Mouse (Mus musculus): ENCODE data around the gene Sox15. TPM values are rescaled to one million over a fixed set of nuclear protein-coding genes. Genes with fewer than 3 reads are reported as not detected.
A peak's percentile ranks its signal among the peaks of the same experiment; 100 is the strongest.
"Not testable (repeated sequence)": the region's sequence is repeated elsewhere in the genome, so short reads cannot be mapped to it uniquely, and the experiment has no call there.

The Sox15 gene
- polyA plus RNA-seq, 1 experiment from 2014 or later, result not detected

DNA sequence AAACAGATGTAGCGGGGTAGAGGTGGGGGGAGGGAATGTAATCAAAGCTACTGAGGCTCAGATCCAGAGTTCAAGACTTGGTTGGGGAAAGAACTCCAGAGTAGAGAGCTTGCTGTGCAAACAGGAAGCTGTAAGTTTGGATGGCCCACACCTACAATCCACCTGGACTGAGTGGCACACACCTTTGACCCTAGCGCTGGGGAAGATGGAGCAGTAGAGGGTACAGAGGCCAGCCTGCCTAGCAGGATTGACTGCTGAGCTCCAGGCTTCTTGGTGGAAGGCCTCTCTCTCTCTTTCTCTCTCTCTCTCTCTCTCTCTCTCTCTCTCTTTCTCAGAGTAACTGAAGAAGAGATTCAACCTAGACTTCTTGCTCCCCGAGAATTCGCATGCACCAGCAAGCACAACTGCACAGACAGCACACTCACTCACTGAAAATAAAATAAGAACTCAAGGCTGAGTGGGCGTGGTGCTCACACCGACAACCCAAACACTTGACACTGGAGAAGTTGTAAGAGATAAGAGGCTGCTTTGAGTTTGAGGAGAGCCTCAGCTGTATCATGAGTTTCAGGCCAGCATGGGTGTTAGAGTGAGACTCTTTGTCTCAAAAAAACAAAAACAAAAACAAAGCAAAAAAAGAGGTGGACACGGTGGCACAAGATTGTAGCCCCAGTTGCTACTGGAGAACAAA is 34.6 kb upstream of the Sox15 start:
- no peak overlapping the region for H3K27ac ChIP-seq
- H3K4me2 ChIP-seq, result no peak overlapping the region
- no peak overlapping the region for H3K4me3 ChIP-seq (replicated peaks)
- H3K36me3 ChIP-seq (replicated peaks), result no peaks in the 10 kb centered on the region
- H3K9me3 ChIP-seq, result no peaks in the 10 kb centered on the region
- 87% methylated on average over 7 of the region's 7 CpGs for WGBS
- H3K27me3 ChIP-seq, result peaks cover 4% of the 10 kb centered on the region; the same call in 1 of the 2 replicates
- H3K9ac ChIP-seq, result no peak overlapping the region
- peaks cover 15% of the 10 kb centered on the region for H3K4me1 ChIP-seq
- no peak for ATAC-seq (ENCODE audit: low FRiP score)

DNA sequence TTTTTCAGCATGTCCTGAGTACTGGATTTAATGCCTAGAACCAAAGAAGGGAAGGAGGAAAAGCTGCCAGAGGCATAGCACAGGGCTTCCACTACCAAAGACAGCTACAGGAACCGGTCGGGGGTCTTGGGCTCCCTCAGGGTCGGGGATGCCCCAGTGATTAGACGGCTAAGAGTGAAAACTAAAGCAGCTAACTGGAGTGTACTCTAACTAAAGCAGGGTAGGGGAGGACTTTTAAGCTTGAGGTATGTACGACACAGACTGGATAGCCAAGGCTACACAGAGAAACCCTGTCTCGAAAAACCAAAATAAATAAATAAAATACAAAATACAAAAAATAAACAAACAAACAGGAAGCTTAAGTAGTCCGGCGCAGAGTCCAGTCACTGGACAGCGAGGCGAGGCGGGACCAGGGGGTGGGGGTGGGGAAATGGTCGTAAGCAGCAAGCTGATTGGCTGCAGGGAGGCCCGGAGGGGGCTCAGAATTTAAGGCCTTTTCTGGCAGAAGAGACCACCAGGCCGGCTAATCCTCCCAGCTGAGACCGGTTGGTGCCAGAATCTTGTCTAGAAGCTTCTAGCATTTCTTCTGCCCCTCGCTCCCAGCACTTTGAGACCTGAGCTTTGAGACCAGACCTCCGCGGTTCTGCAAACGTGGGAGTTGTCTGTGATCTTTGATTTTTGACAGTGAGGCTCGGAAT is 33.4 kb upstream of the Sox15 start, which contains the start of gene Sat2:
Sat2 (plus strand) TSS at position 454 of the 698 bp plus-strand sequence.
- H3K9ac ChIP-seq, result peak within 1 kb of the TSS; percentile 73
- peak; percentile 85 for ATAC-seq (ENCODE audit: low FRiP score)
- no peaks in the 10 kb centered on the region for H3K9me3 ChIP-seq
- H3K27ac ChIP-seq, result peak within 1 kb of the TSS; percentile 59; the same call in 1 of the 2 replicates
- peaks cover 15% of the 10 kb centered on the region for H3K4me1 ChIP-seq
- H3K36me3 ChIP-seq (replicated peaks), result no peaks in the 10 kb centered on the region
- H3K27me3 ChIP-seq, result no peaks in the 10 kb centered on the region
- whole genome bisulfite sequencing, result under 1% methylated on average over 20 of the region's 20 CpGs
- H3K4me2 ChIP-seq, result peak within 1 kb of the TSS; percentile 73
- peak within 1 kb of the TSS; percentile 47 for H3K4me3 ChIP-seq (replicated peaks)

DNA sequence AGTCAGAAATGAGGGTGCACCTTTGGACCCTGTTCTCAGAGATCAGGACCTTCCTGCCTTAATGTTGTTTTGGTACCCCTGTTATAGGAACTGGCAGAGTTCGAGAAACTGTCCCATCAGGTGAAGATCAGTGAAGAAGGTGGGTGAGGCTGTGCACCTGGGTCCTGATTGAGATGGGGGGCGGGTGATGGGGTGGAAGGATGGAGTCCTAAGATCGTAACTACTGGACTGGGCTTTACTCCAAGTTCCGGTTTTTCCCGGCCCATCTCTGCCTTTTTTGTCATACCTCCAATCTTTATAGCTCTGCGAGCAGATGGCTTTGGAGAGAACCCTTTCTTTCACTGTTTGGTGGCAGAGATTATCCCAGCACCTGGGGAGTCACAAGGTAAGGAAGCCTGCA is 32.7 kb upstream of the Sox15 start:
- H3K36me3 ChIP-seq (replicated peaks), result no peaks in the 10 kb centered on the region
- peak overlapping the region; percentile 73 for H3K4me2 ChIP-seq
- peak overlapping the region; percentile 73 for H3K9ac ChIP-seq
- ATAC-seq (ENCODE audit: low FRiP score), result peak; percentile 28; the same call in 1 of the 2 replicates
- peak overlapping the region; percentile 59; the same call in 1 of the 2 replicates for H3K27ac ChIP-seq
- H3K4me3 ChIP-seq (replicated peaks), result peak overlapping the region; percentile 47
- no peaks in the 10 kb centered on the region for H3K9me3 ChIP-seq
- WGBS, result 42% methylated on average over 6 of the region's 6 CpGs
- peaks cover 15% of the 10 kb centered on the region for H3K4me1 ChIP-seq
- H3K27me3 ChIP-seq, result no peaks in the 10 kb centered on the region

DNA sequence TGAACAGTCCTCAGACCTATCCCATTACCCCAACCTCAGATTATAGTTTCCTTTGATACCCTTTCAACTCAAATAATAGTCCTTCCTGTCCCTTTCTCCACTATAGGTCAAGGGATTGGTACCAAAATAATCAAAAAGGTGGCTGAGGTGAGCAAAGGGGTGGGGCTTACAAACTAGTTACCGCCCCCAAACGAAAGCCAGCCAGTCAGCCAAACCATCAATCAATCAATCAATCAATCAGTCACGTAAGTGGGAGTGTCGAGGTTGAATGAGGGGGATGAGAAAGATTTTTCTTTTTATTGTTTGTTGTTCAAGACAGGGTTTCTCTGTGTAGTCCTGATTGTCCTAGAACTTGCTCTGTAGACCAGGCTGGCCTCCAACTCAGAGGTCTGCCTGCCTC is 32.1 kb upstream of the Sox15 start:
- no peak overlapping the region for H3K27ac ChIP-seq
- no peaks in the 10 kb centered on the region for H3K36me3 ChIP-seq (replicated peaks)
- no peak overlapping the region for H3K4me3 ChIP-seq (replicated peaks)
- H3K4me1 ChIP-seq, result peaks cover 15% of the 10 kb centered on the region
- H3K9me3 ChIP-seq, result no peaks in the 10 kb centered on the region
- no peak for ATAC-seq (ENCODE audit: low FRiP score)
- peak overlapping the region; percentile 73; the same call in 1 of the 2 replicates for H3K4me2 ChIP-seq
- H3K9ac ChIP-seq, result no peak overlapping the region
- H3K27me3 ChIP-seq, result no peaks in the 10 kb centered on the region
- WGBS, result 73% methylated on average over 4 of the region's 4 CpGs

DNA sequence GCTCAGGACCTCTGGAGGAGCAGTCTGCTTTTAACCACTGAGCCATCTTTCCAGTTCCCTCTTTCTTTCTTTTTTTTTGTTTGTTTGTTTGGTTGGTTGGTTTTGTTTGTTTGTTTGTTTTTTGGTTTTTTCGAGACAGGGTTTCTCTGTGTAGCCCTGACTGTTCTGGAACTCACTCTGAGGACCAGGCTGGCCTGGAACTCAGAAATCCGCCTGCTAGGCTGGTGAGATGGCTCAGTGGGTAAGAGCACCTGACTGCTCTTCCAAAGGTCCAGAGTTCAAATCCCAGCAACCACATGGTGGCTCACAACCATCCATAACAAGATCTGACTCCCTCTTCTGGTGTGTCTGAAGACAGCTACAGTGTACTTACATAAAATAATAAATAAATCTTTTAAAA is 30.8 kb upstream of the Sox15 start:
- H3K36me3 ChIP-seq (replicated peaks); H3K4me2 ChIP-seq; H3K9me3 ChIP-seq; H3K27ac ChIP-seq; ATAC-seq (ENCODE audit: low FRiP score); H3K4me3 ChIP-seq (replicated peaks); H3K27me3 ChIP-seq; H3K9ac ChIP-seq: not testable (repeated sequence)
- 75% methylated on average over 2 of the region's 2 CpGs for WGBS
- H3K4me1 ChIP-seq, result peaks cover 15% of the 10 kb centered on the region

DNA sequence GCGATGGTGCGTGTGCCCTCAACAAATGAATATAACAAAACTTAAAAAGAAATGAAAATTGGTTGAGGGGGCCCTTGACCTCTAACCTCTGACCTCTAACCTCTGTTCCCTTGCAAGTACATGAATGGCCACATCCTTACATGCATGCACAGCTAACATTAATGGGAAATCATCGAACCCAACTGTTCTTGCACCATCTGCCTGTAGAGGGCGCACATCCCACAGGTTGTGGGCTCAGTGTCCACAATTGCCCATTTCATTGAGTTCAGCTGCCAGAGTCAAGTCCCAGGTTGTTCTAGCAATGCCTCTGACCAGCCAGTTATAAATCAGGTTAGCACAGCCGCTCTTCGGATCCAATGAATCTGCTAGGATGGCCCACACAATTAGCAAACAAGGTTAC is 26.8 kb upstream of the Sox15 start:
- no peak for ATAC-seq (ENCODE audit: low FRiP score)
- Histone ChIP-seq H3K4me2 (no peak overlapping the region), H3K27me3 (no peaks in the 10 kb centered on the region), H3K36me3 (replicated peaks) (no peaks in the 10 kb centered on the region), H3K9ac (no peak overlapping the region), H3K27ac (no peak overlapping the region), H3K9me3 (no peaks in the 10 kb centered on the region), H3K4me3 (replicated peaks) (no peak overlapping the region), H3K4me1 (no peaks in the 10 kb centered on the region)
- 39% methylated on average over 6 of the region's 6 CpGs for WGBS

DNA sequence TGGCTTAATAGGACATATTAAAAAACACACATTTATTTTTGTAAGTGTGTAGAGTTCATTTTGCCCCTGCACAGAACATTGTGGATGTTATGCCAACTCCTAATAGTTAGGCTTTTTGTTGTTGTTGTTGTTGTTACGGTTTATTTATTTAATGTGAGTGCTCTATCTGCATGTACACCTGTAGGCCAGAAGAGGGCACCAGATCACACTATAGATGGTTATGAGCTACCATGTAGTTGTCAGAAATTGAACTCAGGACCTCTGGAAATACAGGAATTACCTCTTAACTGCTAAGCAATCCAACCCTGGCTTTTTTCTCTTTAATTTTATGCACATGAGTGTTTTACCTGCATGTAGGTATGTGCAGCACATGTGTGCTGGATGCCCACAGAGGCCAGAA is 25.3 kb upstream of the Sox15 start:
- Histone ChIP-seq H3K36me3 (replicated peaks) (no peaks in the 10 kb centered on the region), H3K27me3 (no peaks in the 10 kb centered on the region), H3K4me3 (replicated peaks) (no peak overlapping the region), H3K4me1 (peaks cover 12% of the 10 kb centered on the region), H3K9me3 (no peaks in the 10 kb centered on the region), H3K9ac (no peak overlapping the region), H3K4me2 (no peak overlapping the region), H3K27ac (no peak overlapping the region)
- 63% methylated on average over 1 of the region's 1 CpGs for WGBS
- ATAC-seq (ENCODE audit: low FRiP score), result no peak

DNA sequence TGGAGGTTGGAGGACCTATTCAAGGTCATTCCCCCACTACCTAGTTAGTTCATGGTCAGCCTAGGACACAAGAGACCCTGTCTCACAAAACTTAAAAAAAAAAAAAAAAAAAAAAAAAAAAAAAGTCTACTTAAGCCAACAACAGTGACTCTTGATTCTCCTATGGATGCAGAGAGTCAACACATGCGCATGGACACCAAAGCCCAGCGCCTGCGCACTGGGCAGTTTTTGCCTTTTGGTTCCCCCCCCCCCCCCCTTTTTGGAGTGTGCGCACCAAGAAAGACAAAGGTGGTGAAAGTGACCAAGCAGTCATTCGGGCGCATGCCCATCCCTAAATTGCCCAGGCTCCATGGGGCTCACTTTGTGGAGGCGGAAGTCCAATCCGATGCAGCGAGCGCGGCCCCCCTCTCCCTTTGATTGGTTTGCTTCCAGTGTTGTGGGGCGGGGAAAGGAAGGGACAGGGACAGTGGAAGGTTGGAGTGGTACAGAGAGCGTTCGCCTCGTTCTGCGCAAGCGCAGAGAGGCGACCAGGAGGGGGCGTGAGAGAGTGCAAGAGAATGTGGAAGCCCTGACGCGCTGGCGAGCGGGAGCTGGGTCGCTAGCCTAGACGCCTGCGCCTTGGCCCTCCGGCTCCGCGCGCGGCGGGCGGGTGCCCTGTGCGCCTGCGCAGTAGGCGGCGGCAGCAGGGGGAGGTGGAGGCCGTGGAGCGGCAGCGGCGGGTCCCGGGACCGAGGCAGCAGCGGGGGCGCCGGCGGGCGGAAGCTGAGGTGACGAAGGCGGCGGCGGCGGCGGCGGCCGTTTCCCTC is 22.6 kb upstream of the Sox15 start, which contains the start of gene Fxr2:
Fxr2 (plus strand) TSS at position 707 of the 806 bp plus-strand sequence.
- Histone ChIP-seq H3K9me3 (no peaks in the 10 kb centered on the region), H3K27me3 (no peaks in the 10 kb centered on the region), H3K27ac (peak within 1 kb of the TSS; percentile 98), H3K4me1 (peaks cover 25% of the 10 kb centered on the region), H3K4me3 (replicated peaks) (peak within 1 kb of the TSS; percentile 99), H3K4me2 (peak within 1 kb of the TSS; percentile 60), H3K9ac (peak within 1 kb of the TSS; percentile 100), H3K36me3 (replicated peaks) (peaks cover 10% of the 10 kb centered on the region)
- peak; percentile 97 for ATAC-seq (ENCODE audit: low FRiP score)
- WGBS, result under 1% methylated on average over 33 of the region's 56 CpGs

DNA sequence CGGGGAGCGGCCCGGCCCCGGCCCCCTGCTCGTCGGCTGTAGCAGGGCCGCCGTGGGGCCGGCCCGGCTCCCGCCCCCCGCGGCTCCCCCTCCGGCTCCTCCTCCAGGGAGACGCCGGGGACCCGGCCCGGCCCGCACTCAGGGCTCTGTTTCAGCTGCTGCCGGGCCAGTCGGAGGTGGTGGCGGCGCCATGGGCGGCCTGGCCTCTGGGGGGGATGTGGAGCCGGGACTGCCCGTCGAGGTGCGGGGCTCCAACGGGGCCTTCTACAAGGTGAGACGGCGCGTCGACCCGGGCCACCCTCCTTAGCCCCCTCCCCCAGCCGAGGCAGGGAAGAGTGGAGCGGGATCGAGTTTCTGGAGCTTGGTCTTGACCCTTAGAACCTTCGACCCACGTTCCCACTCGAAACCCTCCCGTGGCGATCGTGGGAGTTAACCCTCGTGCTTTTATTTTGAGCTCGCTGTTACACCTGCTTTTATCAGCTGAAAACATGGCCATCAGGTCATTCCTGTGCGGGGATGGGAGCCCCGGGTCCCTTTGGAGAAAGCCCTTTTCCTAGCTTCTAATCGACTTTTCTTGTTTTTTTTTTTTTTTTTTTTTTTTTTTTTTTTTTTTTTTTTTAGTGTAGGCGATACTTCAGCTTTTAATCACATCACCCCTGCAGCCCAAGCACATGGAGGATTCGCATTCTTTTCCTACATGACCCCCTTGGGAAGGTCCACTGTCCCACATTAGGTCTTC is 21.8 kb upstream of the Sox15 start:
- peak; percentile 71 for ATAC-seq (ENCODE audit: low FRiP score)
- Histone ChIP-seq H3K27me3 (no peaks in the 10 kb centered on the region), H3K9me3 (no peaks in the 10 kb centered on the region), H3K4me3 (replicated peaks) (peak overlapping the region; percentile 99), H3K4me2 (peak overlapping the region; percentile 60), H3K36me3 (replicated peaks) (peaks cover 14% of the 10 kb centered on the region), H3K4me1 (peaks cover 25% of the 10 kb centered on the region), H3K27ac (peak overlapping the region; percentile 98), H3K9ac (peak overlapping the region; percentile 100)
- WGBS, result under 1% methylated on average over 39 of the region's 50 CpGs

DNA sequence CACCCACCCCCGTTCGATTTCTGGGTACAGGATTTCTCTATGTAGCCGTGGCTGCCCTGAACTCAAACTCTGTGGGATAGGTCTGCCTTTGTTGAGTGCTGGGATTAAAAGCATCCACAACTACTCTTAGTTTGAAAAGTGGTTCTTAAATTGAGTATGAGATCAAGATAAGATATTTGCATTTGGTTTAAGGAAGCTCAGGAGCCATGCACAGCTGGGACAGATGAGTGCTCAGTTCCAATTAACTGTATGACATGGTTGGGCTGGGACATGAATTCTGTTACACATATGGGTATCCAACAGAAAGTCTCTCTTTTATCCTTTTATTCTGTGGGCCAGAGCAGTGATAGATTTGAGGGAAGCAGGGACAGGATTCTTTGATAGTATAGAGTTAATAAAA is 19.6 kb upstream of the Sox15 start:
- no peaks in the 10 kb centered on the region for H3K27me3 ChIP-seq
- H3K9ac ChIP-seq, result no peak overlapping the region; the same call in 1 of the 2 replicates
- no peaks in the 10 kb centered on the region for H3K9me3 ChIP-seq
- H3K36me3 ChIP-seq (replicated peaks), result peaks cover 30% of the 10 kb centered on the region
- H3K27ac ChIP-seq, result no peak overlapping the region
- no peak overlapping the region for H3K4me3 ChIP-seq (replicated peaks)
- peaks cover 25% of the 10 kb centered on the region for H3K4me1 ChIP-seq
- no peak for ATAC-seq (ENCODE audit: low FRiP score)
- 92% methylated on average over 3 of the region's 3 CpGs for WGBS
- peak overlapping the region; percentile 60 for H3K4me2 ChIP-seq

DNA sequence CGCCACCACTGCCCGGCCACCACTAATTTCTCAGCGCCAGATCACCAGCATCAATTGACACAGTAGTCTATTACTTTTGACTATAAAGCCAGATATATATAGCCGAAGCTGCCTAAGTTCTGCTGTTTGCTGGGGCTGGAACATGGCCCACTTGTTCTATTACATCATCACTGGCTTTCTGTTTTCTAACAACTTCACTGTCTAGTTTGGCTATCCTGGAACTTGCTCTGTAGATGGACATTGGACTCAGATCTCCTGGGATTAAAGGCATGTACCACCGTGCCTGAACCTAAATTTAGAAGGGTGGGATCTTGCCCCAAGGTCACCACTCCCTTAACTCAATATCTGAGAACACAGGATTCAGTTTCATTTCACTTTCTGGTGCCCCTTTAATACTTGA is 9.3 kb upstream of the Sox15 start:
- 96% methylated on average over 5 of the region's 5 CpGs for WGBS
- no peak overlapping the region for H3K9ac ChIP-seq
- no peak overlapping the region for H3K4me3 ChIP-seq (replicated peaks)
- no peak overlapping the region for H3K27ac ChIP-seq
- H3K4me2 ChIP-seq, result no peak overlapping the region
- H3K9me3 ChIP-seq, result no peaks in the 10 kb centered on the region
- peaks cover 97% of the 10 kb centered on the region for H3K36me3 ChIP-seq (replicated peaks)
- H3K27me3 ChIP-seq, result no peaks in the 10 kb centered on the region
- no peaks in the 10 kb centered on the region for H3K4me1 ChIP-seq
- ATAC-seq (ENCODE audit: low FRiP score), result no peak
